Mouse (Mus musculus) heart, embryonic 11.5 days (tissue): ENCODE results near the gene Zbtb39. TPM values are rescaled to one million over a fixed set of nuclear protein-coding genes. Genes with fewer than 3 reads are reported as not detected.

ENCODE experiments used
- ATAC-seq: fragments of 200-750 bp; cut with Nextera tagmentation; replicated peaks from 2 replicates; pipeline ENCODE4 v1.8.0; 2017; ENCODE audit warnings: moderate library complexity; ENCODE audit not compliant: insufficient number of reproducible peaks, low FRiP score, low TSS enrichment
- H3K27ac ChIP-seq: fragments of 300-500 bp; sonication (generic); 2 replicates; pipeline ENCODE4 v1.5.1; 2014; ENCODE audit warnings: mild to moderate bottlenecking, low read depth, low read length
- H3K27me3 ChIP-seq: fragments of 300-500 bp; sonication (generic); 2 replicates; pipeline ENCODE4 v1.6.1; 2014; ENCODE audit warnings: mild to moderate bottlenecking, low read length, mixed read lengths; ENCODE audit not compliant: control insufficient read depth, insufficient read depth
- H3K36me3 ChIP-seq: fragments of 300-500 bp; sonication (generic); 2 replicates; pipeline ENCODE4 v1.6.1; 2014; ENCODE audit warnings: mild to moderate bottlenecking, low read length, moderate library complexity, mixed read lengths; ENCODE audit not compliant: control insufficient read depth, insufficient read depth
- H3K4me1 ChIP-seq: fragments of 300-500 bp; sonication (generic); 2 replicates; pipeline ENCODE4 v1.6.1; 2014; ENCODE audit warnings: low read length; ENCODE audit not compliant: control insufficient read depth, insufficient read depth
- H3K4me2 ChIP-seq: fragments of 300-500 bp; sonication (generic); 2 replicates; pipeline ENCODE4 v1.6.1; 2014; ENCODE audit warnings: mild to moderate bottlenecking, moderate library complexity
- H3K4me3 ChIP-seq: fragments of 300-500 bp; sonication (generic); 2 replicates; pipeline ENCODE4 v1.5.1; 2014; ENCODE audit warnings: low read depth, low read length
- H3K9ac ChIP-seq: fragments of 300-500 bp; sonication (generic); 2 replicates; pipeline ENCODE4 v1.6.1; 2014; ENCODE audit warnings: mild to moderate bottlenecking, low read depth, low read length, moderate library complexity
- H3K9me3 ChIP-seq: fragments of 300-500 bp; sonication (generic); replicated peaks from 2 replicates; pipeline ENCODE4 v1.6.1; 2016; ENCODE audit warnings: low read length; ENCODE audit not compliant: control insufficient read depth
- WGBS: fragments of 180-500 bp; shearing (Covaris S2); extraction: QIAGEN DNeasy Blood & Tissue Kit; methylation state at CpG from one replicate; pipeline ENCODE4 v1.1.7; 2014; ENCODE audit not compliant: insufficient replicate concordance; 5-methylcytosine and 5-hydroxymethylcytosine counted together
- polyA plus RNA-seq: library from polyadenylated mRNA; unstranded; fragments of >200 nt; fragmentation: Nextera tagmentation; extraction: Ambion mirVana; gene quantifications from 2 replicates; pipeline ENCODE4 v1.2.1, GENCODE M21; 2014

Zbtb39 gene
- polyA plus RNA-seq, 1 experiment from 2014 or later: 4.2 TPM

DNA sequence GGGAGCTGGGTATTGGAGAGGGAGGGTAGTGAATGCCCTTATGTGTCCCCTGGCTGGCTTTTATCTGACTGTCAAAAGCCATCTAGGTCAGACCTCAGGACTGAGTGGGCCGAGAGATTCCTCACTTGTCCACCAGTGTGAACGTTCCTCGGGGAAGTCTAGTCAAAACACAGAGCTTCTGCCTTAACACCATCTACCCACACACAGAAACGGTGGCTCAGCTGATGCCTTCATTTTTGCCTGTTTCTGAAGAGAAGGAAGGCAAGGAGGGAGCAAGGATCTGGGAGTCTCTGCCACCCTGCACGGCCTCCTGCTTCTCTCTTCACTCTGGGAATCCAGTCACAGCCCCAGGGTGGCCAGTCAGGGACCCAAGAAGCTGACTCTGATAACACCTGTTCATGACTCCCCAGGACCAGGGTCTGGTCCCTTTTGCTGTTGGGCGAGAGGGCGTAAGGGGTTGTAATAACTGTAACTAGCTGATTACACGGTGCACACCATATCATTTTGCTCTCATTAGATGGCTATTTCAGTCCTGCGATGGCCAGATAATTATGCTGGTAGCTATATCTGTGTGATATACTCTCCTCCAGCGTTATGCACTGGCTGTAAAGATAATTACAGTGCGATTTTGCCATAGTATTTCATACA is 8.9 kb upstream of the Zbtb39 start:
- no peak for ATAC-seq
- H3K9ac ChIP-seq: no peak overlapping the region
- no peak overlapping the region for H3K4me3 ChIP-seq
- no peak overlapping the region for H3K4me2 ChIP-seq
- 66% methylated on average over 11 of the region's 11 CpGs for WGBS
- H3K9me3 ChIP-seq: no peaks in the 10 kb centered on the region
- H3K27me3 ChIP-seq: 0 out of 2 replicates have a peak, but pooled peaks cover 3% of the 10 kb centered on the region
- no peaks in the 10 kb centered on the region for H3K36me3 ChIP-seq
- no peaks in the 10 kb centered on the region for H3K4me1 ChIP-seq
- H3K27ac ChIP-seq: no peak overlapping the region

DNA sequence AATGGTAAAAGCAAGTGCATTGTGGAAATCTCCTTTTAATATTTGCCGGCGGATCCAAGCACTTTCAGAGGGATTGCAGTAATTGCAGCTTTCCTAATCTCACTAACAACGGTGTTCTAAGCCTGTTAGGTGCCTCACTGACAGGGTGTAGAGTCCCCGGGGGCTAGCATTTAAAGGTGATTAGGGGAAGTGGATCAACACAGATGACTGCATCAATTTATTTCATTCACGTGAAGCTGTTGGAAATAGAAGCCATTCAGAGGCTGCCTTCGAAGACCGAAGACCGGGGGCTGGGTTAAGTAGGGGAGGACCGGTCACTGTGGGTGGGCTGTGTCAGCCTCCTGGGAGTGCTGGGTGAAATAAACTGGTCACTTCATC is 8.4 kb upstream of the Zbtb39 start:
- Histone ChIP-seq H3K9me3 (no peaks in the 10 kb centered on the region), H3K4me1 (no peaks in the 10 kb centered on the region), H3K9ac (no peak overlapping the region), H3K27ac (no peak overlapping the region), H3K4me3 (no peak overlapping the region), H3K27me3 (0 out of 2 replicates have a peak, but pooled peaks cover 2% of the 10 kb centered on the region), H3K36me3 (no peaks in the 10 kb centered on the region), H3K4me2 (no peak overlapping the region)
- WGBS: 54% methylated on average over 9 of the region's 9 CpGs
- ATAC-seq: no peak

DNA sequence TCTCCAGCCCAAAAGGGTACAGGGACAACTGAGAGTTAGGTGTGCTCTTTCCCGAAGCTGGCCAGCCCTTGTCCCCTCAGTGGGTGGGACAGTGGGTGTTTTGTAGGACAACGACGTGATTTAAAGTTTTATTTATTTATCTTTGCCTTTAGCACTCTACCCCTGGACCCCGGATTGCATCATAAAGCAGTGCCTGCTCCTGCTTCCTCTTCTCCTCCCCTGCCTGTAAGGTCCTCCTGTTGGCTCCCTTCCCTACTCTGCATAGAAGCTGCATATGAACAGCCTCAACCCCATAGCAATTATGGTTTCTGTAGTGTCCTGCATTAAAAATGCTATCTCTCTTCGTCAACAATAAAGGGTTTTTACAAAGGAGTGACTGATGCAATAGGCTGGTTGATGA is 7.9 kb upstream of the Zbtb39 start:
- H3K27ac ChIP-seq: no peak overlapping the region
- no peak overlapping the region for H3K4me3 ChIP-seq
- no peak for ATAC-seq
- H3K4me2 ChIP-seq: no peak overlapping the region
- no peaks in the 10 kb centered on the region for H3K9me3 ChIP-seq
- WGBS: 32% methylated on average over 5 of the region's 5 CpGs
- H3K9ac ChIP-seq: no peak overlapping the region
- no peaks in the 10 kb centered on the region for H3K4me1 ChIP-seq
- 0 out of 2 replicates have a peak, but pooled peaks cover 2% of the 10 kb centered on the region for H3K27me3 ChIP-seq
- no peaks in the 10 kb centered on the region for H3K36me3 ChIP-seq

DNA sequence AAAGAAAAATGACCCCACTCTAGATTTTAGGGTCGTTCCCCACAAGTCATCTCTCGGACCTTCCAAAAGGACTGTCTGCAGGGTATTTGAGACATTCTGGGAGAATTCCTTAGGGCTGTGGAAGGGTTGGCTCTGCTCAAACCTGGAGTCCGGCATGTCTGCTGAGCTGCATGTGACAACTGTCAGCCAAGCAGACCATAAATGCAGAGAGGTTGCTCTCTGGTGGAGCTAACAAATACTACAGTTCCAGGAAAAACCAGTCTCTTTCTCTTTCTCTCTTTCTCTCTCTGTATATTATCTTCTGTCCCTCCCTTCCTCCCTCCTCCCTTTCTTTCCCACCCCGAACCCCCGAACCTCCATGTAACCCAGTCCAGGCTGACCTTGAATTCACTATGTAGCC is 4.9 kb upstream of the Zbtb39 start:
- H3K4me1 ChIP-seq: no peaks in the 10 kb centered on the region
- ATAC-seq: no peak
- no peaks in the 10 kb centered on the region for H3K36me3 ChIP-seq
- no peaks in the 10 kb centered on the region for H3K9me3 ChIP-seq
- H3K27ac ChIP-seq: no peak overlapping the region
- H3K4me2 ChIP-seq: no peak overlapping the region
- H3K4me3 ChIP-seq: no peak overlapping the region
- no peaks in the 10 kb centered on the region for H3K27me3 ChIP-seq
- 30% methylated on average over 5 of the region's 5 CpGs for WGBS
- H3K9ac ChIP-seq: no peak overlapping the region

DNA sequence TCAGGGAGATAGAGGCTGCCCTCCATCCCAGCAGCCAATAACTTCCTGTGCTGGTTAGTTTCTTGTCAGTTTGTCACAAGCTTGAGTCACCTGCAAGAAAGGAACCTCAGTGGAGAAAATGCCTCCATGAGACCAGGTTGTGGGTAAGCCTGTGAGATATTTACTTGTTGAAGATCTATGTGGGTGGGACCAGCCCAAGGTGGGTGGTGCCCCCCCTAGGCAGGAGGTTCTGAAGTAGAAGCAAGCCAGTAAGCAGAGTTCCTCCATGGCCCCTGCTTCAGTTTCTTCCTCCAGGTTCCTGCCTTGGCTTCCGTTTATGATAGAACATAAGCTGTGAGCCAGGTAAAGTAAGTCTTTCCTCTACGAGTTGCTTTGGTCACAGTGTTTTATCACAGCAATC is 3.1 kb upstream of the Zbtb39 start:
- H3K4me1 ChIP-seq: peaks cover 5% of the 10 kb centered on the region
- H3K9ac ChIP-seq: no peak overlapping the region
- no peaks in the 10 kb centered on the region for H3K27me3 ChIP-seq
- H3K36me3 ChIP-seq: no peaks in the 10 kb centered on the region
- no peaks in the 10 kb centered on the region for H3K9me3 ChIP-seq
- H3K27ac ChIP-seq: no peak overlapping the region
- WGBS: 76% methylated on average over 2 of the region's 2 CpGs
- no peak overlapping the region for H3K4me2 ChIP-seq
- ATAC-seq: no peak
- no peak overlapping the region for H3K4me3 ChIP-seq

DNA sequence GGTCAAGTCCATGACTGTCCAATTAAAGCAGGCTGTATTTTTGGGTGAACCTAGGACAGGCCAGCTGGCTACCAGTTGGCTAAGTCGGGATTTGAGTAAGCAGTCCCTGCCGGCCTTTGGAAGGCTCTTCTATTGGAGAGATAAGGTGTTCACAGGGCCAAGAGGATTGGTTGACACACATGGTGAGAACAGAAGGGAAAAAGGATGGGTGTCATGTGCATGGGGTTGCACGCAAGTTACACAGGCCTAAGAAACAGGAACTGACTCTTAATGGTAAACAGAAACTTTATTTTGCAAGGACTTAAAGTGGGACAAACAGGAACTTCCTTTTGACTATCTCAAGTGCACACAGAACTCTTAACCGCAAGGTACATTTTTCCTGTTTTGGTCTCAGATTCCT is 2.4 kb upstream of the Zbtb39 start:
- no peak for ATAC-seq
- no peak overlapping the region for H3K4me3 ChIP-seq
- WGBS: 45% methylated on average over 4 of the region's 4 CpGs
- H3K27me3 ChIP-seq: no peaks in the 10 kb centered on the region
- no peak overlapping the region for H3K4me2 ChIP-seq
- H3K27ac ChIP-seq: no peak overlapping the region
- H3K4me1 ChIP-seq: peaks cover 5% of the 10 kb centered on the region
- H3K36me3 ChIP-seq: no peaks in the 10 kb centered on the region
- no peak overlapping the region for H3K9ac ChIP-seq
- no peaks in the 10 kb centered on the region for H3K9me3 ChIP-seq

DNA sequence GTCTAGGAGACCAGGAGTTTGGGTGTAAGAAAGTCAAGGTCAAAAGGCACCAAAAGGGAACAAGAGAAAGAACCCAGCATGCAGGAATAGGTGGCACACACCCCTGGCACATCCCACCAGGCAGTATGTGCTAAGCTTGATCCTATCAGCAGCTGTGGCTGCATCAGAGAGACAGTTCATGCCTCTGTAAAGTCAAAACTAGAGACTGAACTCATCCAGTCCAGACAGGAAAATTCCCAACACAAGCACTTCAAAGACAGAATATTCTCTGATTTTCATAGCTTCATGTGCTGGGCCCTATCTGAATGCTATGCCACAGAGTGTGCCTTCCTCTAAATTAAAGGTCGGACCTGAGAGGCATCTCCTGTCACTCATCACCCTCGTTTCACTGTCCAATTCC is 1.8 kb upstream of the Zbtb39 start:
- Histone ChIP-seq H3K9ac (no peak overlapping the region), H3K4me3 (no peak overlapping the region), H3K27ac (no peak overlapping the region), H3K4me2 (no peak overlapping the region), H3K9me3 (no peaks in the 10 kb centered on the region), H3K27me3 (no peaks in the 10 kb centered on the region), H3K36me3 (peaks cover under 1% of the 10 kb centered on the region; the same call in 1 of the 2 replicates), H3K4me1 (peaks cover 5% of the 10 kb centered on the region)
- no peak for ATAC-seq
- WGBS: 28% methylated on average over 2 of the region's 2 CpGs

DNA sequence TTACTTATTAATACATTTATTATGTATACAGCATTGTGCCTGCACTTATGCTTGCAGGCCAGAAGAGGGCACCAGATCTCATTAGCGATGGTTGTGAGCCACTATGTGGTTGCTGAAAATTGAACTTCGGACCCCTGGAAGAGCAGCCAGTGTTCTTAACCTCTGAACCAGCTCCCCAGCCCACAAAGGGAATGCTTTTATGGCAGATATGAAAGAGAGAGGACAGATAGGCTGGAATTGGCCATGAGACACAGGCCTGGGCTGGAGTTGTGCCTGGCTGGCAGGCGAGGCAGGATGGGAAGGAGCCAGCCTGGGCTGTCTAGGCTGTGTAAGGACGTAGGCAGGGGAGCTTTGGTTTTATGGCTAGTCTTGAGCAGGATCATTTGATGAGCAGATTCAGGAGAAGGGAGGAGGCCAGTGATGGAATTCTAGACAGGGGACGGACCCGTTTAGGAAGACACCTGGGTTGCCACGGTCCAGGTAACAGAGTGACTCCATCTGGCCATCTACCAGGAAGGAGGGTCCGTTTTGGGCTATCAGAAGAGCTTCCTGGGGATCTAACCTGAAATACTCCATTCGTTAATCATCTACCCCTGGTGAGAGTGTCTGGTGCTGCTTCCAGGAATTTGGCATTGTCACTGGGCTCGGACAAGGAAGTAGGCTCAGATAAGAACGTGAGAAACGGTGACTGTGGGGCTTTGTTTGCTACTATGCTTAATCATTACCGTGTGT is 1.0 kb upstream of the Zbtb39 start:
- Histone ChIP-seq H3K27ac (no peak overlapping the region), H3K36me3 (peaks cover 8% of the 10 kb centered on the region), H3K4me3 (no peak overlapping the region), H3K27me3 (no peaks in the 10 kb centered on the region), H3K9ac (no peak overlapping the region), H3K4me1 (peaks cover 5% of the 10 kb centered on the region), H3K4me2 (peak overlapping the region; percentile 69), H3K9me3 (no peaks in the 10 kb centered on the region)
- no peak; the same call in 1 of the 2 replicates for ATAC-seq
- WGBS: 32% methylated on average over 13 of the region's 13 CpGs
